Mouse (Mus musculus) thymus, adult 2 months (tissue): Measurements from ENCODE around the gene Dgcr2. TPM values are rescaled to one million over a fixed set of nuclear protein-coding genes. Genes with fewer than 3 reads are reported as not detected.
A peak's percentile ranks its signal among the peaks of the same experiment; 100 is the strongest.

Experiments used
- DNase-seq: peaks from one replicate; pipeline ENCODE4 v3.0.0; 2021
- H3K27ac ChIP-seq: fragments of 200-500 bp; 2 replicates; pipeline ENCODE4 v1.5.1; 2012; ENCODE audit warnings: low read length, control low read depth; ENCODE audit not compliant: control insufficient read depth, insufficient read depth
- H3K27me3 ChIP-seq: fragments of 200-500 bp; 2 replicates; pipeline ENCODE4 v1.6.1; 2012; ENCODE audit warnings: mild to moderate bottlenecking, low read length, moderate library complexity, mixed read lengths; ENCODE audit not compliant: control insufficient read depth, insufficient read depth
- H3K36me3 ChIP-seq: fragments of 200-500 bp; 2 replicates; pipeline ENCODE4 v1.6.1; 2012; ENCODE audit warnings: mild to moderate bottlenecking, low read length, moderate library complexity; ENCODE audit not compliant: control insufficient read depth, insufficient read depth
- H3K4me1 ChIP-seq: fragments of 200-500 bp; replicated peaks from 2 replicates; pipeline ENCODE4 v1.6.1; 2012; ENCODE audit warnings: low read length; ENCODE audit not compliant: control insufficient read depth, insufficient read depth
- H3K4me3 ChIP-seq: fragments of 200-500 bp; 2 replicates; pipeline ENCODE4 v1.5.1; 2012; ENCODE audit warnings: mild to moderate bottlenecking, low read length, control low read depth, moderate library complexity; ENCODE audit not compliant: control insufficient read depth, insufficient read depth
- CTCF ChIP-seq: fragments of 200-500 bp; IDR thresholded peaks from 2 replicates; pipeline ENCODE4 v1.5.1; 2012; ENCODE audit warnings: mild to moderate bottlenecking, control low read depth, low read length, moderate library complexity, borderline replicate concordance; ENCODE audit not compliant: control insufficient read depth, poor library complexity, insufficient read depth; ENCODE audit errors: extremely low read depth
- POLR2A ChIP-seq: fragments of 200-500 bp; IDR thresholded peaks from 2 replicates; pipeline ENCODE4 v1.6.1; 2012; ENCODE audit warnings: mild to moderate bottlenecking, low read length, control low read depth, moderate library complexity; ENCODE audit not compliant: control insufficient read depth, poor library complexity, insufficient read depth; ENCODE audit errors: extremely low read depth
- WGBS: fragments of 180-500 bp; shearing (Covaris S2); methylation state at CpG from one replicate; pipeline ENCODE4 v1.1.7; 2018; 5-methylcytosine and 5-hydroxymethylcytosine counted together
- polyA plus RNA-seq: library from polyadenylated mRNA; depleted of rRNA; stranded (reverse); fragments of >200 nt; gene quantifications from 2 replicates; pipeline ENCODE4 v1.2.3, GENCODE M21; 2012

Gene Dgcr2
- polyA plus RNA-seq, 1 experiment: 215 TPM

DNA sequence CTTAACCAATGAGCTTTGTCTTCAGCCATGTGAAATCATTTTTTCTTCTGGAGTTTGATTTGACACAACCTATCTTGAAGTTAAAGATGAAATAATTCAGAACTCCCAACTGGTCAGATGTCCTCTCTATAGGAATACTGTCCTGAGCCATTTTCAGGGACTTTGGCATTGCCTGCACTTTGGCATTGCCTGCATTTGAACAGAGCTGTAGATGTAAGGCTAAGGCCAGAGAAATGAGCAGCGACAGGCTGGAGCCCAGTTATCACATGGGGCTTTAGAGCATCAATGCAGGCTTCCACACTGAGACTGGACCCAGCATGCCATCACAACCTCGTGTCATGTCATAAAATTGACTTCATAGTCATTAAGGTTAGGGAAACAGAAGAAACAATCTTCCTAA lies 45.1 kb downstream of the Dgcr2 start:
- TF ChIP-seq POLR2A (no peak), CTCF (no peak)
- peaks cover 80% of the 10 kb centered on the region for H3K36me3 ChIP-seq
- WGBS: 97% methylated on average over 2 of the region's 2 CpGs
- no peak overlapping the region for H3K27ac ChIP-seq
- no peaks in the 10 kb centered on the region for H3K4me1 ChIP-seq
- H3K4me3 ChIP-seq: no peak overlapping the region
- DNase-seq: no peak
- H3K27me3 ChIP-seq: no peaks in the 10 kb centered on the region

DNA sequence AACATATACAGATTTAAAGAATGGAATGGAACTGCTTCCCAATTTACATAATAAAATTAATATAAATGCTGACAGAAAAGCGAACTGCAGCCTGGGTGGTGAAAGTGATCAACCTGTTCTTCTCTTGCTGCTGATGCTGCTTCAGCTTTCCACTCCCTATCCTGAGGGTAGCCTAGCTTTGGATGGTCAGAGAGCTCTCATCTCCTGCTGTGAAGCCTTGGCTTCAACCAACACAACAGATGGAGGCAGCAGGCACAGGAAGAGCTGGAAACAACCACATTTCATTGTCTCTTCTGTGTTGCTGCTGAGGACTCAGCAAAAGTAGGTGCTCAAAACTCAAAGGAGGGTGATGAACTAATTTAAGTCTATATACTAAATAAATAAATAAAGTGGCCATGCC lies 46.5 kb downstream of the Dgcr2 start:
- H3K36me3 ChIP-seq: peaks cover 76% of the 10 kb centered on the region
- DNase-seq: no peak
- H3K27ac ChIP-seq: no peak overlapping the region
- H3K4me3 ChIP-seq: no peak overlapping the region
- TF ChIP-seq CTCF: no peak
- no peak for TF ChIP-seq POLR2A
- H3K4me1 ChIP-seq: no peaks in the 10 kb centered on the region
- H3K27me3 ChIP-seq: no peaks in the 10 kb centered on the region
- 98% methylated on average over 1 of the region's 1 CpGs for WGBS

DNA sequence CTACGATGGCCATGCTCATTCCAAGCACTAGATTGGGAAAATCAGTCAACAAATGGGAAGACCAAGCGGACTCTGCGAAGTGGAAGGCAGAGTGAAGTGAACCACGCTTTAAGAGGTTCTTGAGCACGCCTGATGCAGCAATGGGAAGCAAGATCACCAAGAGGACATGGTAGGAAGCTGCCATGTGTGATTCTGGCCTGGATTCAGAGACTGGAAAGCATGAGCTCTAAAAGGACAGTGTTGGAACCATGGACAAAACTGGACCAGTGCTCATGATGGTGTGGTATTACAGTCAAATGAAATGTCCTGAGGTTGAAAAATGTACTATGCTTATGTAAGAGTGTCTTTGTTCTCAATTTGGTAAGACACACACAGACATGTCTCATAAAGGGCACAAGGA lies 47.0 kb downstream of the Dgcr2 start:
- no peak overlapping the region for H3K27ac ChIP-seq
- no peaks in the 10 kb centered on the region for H3K4me1 ChIP-seq
- WGBS: 96% methylated on average over 5 of the region's 5 CpGs
- DNase-seq: no peak
- no peak overlapping the region for H3K4me3 ChIP-seq
- peaks cover 76% of the 10 kb centered on the region for H3K36me3 ChIP-seq
- TF ChIP-seq CTCF (no peak), POLR2A (no peak)
- H3K27me3 ChIP-seq: no peaks in the 10 kb centered on the region

DNA sequence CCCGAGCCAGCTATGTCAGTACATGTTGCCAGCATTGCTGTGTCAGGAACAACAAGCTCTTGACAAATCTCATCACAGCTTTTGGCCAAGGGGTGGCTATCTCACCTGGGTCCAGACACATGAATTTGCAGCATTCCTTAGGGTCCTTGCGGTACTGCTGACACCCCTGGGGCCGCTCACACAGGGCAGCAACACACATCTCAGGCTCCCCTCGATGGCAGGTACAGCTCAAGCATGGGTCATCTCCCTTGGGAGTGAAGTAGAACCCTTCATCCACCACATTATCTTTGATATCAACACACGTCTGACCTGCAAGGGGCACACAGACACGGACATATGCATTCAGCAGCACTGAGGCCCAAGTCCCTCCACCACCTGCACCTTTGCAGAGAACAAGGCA lies 48.9 kb downstream of the Dgcr2 start:
- Histone ChIP-seq H3K27ac (no peak overlapping the region), H3K27me3 (no peaks in the 10 kb centered on the region), H3K36me3 (peaks cover 64% of the 10 kb centered on the region), H3K4me1 (no peaks in the 10 kb centered on the region), H3K4me3 (no peak overlapping the region)
- no peak for DNase-seq
- TF ChIP-seq POLR2A (no peak), CTCF (no peak)
- 92% methylated on average over 6 of the region's 6 CpGs for WGBS

DNA sequence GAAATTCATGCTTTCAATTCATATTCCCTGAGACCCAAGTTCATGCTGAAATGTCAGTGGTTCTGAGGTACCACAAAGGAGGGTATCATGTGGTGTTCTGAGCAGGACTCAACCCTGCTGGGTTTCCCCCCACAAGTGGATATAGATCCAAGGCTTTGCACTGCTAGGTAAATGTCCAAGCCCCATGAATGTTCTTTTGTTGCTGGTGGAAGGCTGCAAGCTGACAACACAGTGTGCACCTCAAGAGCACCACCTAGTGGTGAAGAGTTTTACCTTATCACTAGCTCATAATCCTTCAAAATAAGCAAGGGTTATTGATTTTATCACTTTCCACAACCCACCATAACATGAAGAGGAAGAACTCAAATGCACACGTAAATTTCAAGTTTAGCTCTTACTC lies 49.4 kb downstream of the Dgcr2 start:
- 33% methylated on average over 1 of the region's 1 CpGs for WGBS
- Histone ChIP-seq H3K4me3 (no peak overlapping the region), H3K4me1 (no peaks in the 10 kb centered on the region), H3K36me3 (peaks cover 64% of the 10 kb centered on the region), H3K27me3 (no peaks in the 10 kb centered on the region), H3K27ac (no peak overlapping the region)
- DNase-seq: peak; percentile 30
- TF ChIP-seq POLR2A (no peak), CTCF (no peak)

DNA sequence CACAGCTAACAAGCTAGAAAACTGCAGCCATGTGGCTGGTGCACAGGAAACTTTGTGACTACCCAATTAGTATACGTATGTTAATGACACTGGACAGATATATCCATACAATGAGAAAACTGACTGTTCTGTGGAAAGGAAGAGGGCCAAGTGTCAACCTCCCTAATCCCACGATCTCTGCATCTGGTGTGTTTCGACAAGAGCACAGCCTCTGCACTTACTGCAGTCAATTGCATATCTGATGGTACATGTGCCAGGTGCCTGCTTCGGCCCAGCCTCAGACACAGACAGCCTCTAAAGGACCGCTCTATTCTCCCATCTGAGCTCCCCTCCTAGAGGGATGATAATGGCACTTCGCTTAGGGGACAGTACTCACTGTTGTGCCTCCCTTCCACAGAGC lies 49.9 kb downstream of the Dgcr2 start:
- WGBS: 96% methylated on average over 6 of the region's 6 CpGs
- no peak for DNase-seq
- Histone ChIP-seq H3K27ac (no peak overlapping the region), H3K36me3 (peaks cover 66% of the 10 kb centered on the region), H3K4me1 (no peaks in the 10 kb centered on the region), H3K27me3 (no peaks in the 10 kb centered on the region), H3K4me3 (no peak overlapping the region)
- no peak for TF ChIP-seq POLR2A
- no peak for TF ChIP-seq CTCF

DNA sequence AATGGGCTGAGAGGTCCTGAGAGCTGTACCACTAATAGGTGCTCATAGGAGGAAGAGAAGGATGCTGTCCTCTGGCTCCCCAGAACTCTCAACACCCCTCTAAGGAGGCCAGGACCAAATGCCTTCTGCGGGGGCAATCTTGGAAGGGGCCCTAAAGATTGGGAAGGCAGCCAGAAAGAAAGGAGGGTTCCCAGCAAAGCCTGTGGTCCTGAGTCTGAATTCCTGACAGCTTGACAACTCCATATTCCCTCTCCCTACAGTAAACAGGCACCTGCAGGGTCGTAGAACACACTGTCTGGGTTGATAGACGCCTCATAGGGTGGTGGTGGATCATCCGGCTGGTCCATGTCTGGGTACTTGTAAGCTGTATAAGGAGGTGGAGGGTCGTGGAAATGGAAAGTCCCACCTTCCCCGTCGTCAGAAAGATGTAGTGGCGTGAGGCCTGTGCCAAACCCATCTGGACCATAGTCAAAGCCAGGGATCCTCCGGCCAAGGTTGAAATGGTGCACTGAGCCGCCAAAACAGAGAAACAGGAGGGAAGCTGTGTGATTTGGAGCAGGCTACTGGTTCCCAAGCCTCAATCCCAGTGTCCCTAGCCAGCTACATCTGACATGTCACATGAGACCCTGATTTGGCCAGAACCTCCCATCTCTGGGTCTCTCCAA lies 54.5 kb downstream of the Dgcr2 start:
- H3K27ac ChIP-seq: no peak overlapping the region
- no peaks in the 10 kb centered on the region for H3K4me1 ChIP-seq
- H3K36me3 ChIP-seq: peaks cover 54% of the 10 kb centered on the region
- TF ChIP-seq CTCF (no peak), POLR2A (no peak)
- no peaks in the 10 kb centered on the region for H3K27me3 ChIP-seq
- H3K4me3 ChIP-seq: no peak overlapping the region
- DNase-seq: no peak
- WGBS: 96% methylated on average over 10 of the region's 10 CpGs
